Mouse (Mus musculus) lung, postnatal 0 days (tissue): Measurements from ENCODE around the gene Vdac1.

ENCODE experiments used
- CTCF ChIP-seq: IDR thresholded peaks from 2 replicates; pipeline ENCODE4 v1.5.1; 2016; ENCODE audit warnings: antibody characterized with exemption, mild to moderate bottlenecking
- EP300 ChIP-seq: IDR thresholded peaks from 2 replicates; pipeline ENCODE4 v1.6.1; 2016; ENCODE audit warnings: antibody characterized with exemption, mild to moderate bottlenecking, control low read depth

- no peak for TF ChIP-seq CTCF
- TF ChIP-seq EP300, result no peak
Measured at GRCm38 (mm10) chr11:52348156-52348555, 12.5 kb upstream of the Vdac1 start.
